Mouse (Mus musculus): Measurements from ENCODE around the gene Gtf2a2. TPM values are rescaled to one million over a fixed set of nuclear protein-coding genes. Genes with fewer than 3 reads are reported as not detected.
A peak's percentile ranks its signal among the peaks of the same experiment; 100 is the strongest.

Gtf2a2 gene
- 177 and 182 TPM in 2 replicates for polyA plus RNA-seq (2015; fragmentation: Nextera tagmentation; extraction: Ambion mirVana)

DNA sequence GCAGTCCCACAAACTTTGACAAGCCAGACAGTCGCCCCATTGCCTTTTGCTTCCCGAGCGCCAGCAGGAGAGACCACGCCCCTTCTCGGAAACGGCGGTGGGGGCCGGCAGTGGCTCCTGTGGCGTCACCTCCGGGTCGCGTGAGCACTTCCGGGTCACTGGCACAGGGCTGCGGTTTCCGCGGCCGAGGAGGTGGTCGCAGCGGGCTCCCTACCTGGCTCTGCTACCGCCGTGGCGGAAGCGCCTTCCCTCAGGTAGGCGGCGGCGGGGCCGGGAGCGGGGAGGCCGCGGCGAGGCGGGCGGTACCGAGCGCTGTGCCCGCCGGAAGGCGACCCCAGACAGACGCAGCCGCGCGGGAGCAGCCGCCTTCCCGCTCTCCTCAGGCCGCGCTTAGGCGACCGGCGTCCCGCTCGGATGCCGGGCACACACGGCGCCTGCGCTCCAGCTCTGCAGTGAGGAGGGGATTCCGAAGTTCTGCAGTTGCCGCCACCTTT is at the start of gene Gtf2a2:
Gene Gtf2a2, plus strand, starts transcription at position 143 of the 494 bp plus-strand sequence.
- H3K9ac ChIP-seq, result peak within 1 kb of the TSS; percentile 85
- H3K27me3 ChIP-seq (replicated peaks), result no peaks in the 10 kb centered on the region
- peaks cover 9% of the 10 kb centered on the region; the same call in 1 of the 2 replicates for H3K4me1 ChIP-seq (replicated peaks)
- peak within 1 kb of the TSS; percentile 86 for H3K4me3 ChIP-seq (replicated peaks)
- peak within 1 kb of the TSS; percentile 70 for H3K4me2 ChIP-seq (replicated peaks)
- H3K36me3 ChIP-seq, result peaks cover 18% of the 10 kb centered on the region
- WGBS, result under 1% methylated on average over 57 of the region's 57 CpGs
- peak within 1 kb of the TSS; percentile 83 for H3K27ac ChIP-seq
- no peaks in the 10 kb centered on the region for H3K9me3 ChIP-seq
- peak; percentile 98 for ATAC-seq

- Histone ChIP-seq H3K27me3 (replicated peaks) (no peaks in the 10 kb centered on the region), H3K27ac (no peak overlapping the region), H3K36me3 (no peaks in the 10 kb centered on the region), H3K4me3 (replicated peaks) (no peak overlapping the region), H3K9me3 (no peaks in the 10 kb centered on the region), H3K4me2 (replicated peaks) (no peak overlapping the region), H3K4me1 (replicated peaks) (no peaks in the 10 kb centered on the region), H3K9ac (no peak overlapping the region)
- ATAC-seq, result no peak
- WGBS, result 66% methylated on average over 3 of the region's 3 CpGs
Measured at GRCm38 (mm10) chr9:69964370-69964769, 48.0 kb upstream of the Gtf2a2 start.

DNA sequence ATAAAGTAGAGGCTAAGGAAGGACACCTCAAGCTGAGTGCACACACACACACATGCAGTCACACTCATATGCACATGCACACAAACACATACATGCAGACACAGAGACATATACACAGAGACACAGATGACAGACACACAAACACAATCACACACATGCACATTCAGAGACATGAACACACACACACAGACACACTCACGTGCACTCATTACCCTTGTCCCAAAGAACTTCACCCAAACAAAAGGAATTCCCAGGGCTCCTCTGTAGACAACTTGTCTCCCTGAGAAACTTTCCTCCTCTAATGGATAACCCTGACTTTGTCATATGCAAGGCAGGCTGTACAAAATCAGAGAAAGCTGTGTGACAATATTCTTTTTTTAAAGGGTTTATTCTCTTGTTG is 26.8 kb upstream of the Gtf2a2 start:
- Histone ChIP-seq H3K27ac (no peak overlapping the region), H3K4me1 (replicated peaks) (peaks cover 2% of the 10 kb centered on the region), H3K4me2 (replicated peaks) (no peak overlapping the region), H3K27me3 (replicated peaks) (no peaks in the 10 kb centered on the region), H3K9me3 (no peaks in the 10 kb centered on the region), H3K4me3 (replicated peaks) (no peak overlapping the region), H3K9ac (no peak overlapping the region), H3K36me3 (no peaks in the 10 kb centered on the region)
- 74% methylated on average over 1 of the region's 1 CpGs for WGBS
- no peak for ATAC-seq

- no peaks in the 10 kb centered on the region for H3K9me3 ChIP-seq
- no peak for ATAC-seq
- no peak overlapping the region for H3K27ac ChIP-seq
- no peaks in the 10 kb centered on the region for H3K27me3 ChIP-seq (replicated peaks)
- H3K4me3 ChIP-seq (replicated peaks), result no peak overlapping the region
- no peak overlapping the region for H3K9ac ChIP-seq
- no peaks in the 10 kb centered on the region for H3K36me3 ChIP-seq
- WGBS, result 74% methylated on average over 10 of the region's 10 CpGs
- H3K4me2 ChIP-seq (replicated peaks), result no peak overlapping the region
- H3K4me1 ChIP-seq (replicated peaks), result peaks cover 7% of the 10 kb centered on the region
Measured at GRCm38 (mm10) chr9:69986063-69986462, 26.3 kb upstream of the Gtf2a2 start.

DNA sequence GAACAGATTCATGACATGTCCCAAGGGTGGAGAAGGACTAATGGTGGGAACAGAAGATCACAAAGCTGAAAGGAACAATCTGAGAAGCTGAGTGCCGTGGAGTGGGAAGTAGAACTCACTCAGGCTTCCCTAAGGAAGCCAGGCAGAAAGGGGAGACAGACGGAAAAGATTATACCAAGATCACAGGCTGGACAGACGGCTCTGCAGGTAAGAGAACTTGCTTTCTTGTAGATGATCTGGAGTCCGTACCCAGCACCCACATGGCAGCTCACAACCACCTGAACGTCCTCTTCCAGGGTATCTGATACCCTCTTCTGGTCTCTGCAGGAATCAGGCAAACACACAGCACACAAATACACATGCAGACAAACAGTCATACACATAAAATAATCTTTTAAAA is 25.8 kb upstream of the Gtf2a2 start:
- Histone ChIP-seq H3K4me2 (replicated peaks) (no peak overlapping the region), H3K27me3 (replicated peaks) (no peaks in the 10 kb centered on the region), H3K36me3 (no peaks in the 10 kb centered on the region), H3K9ac (no peak overlapping the region), H3K9me3 (no peaks in the 10 kb centered on the region), H3K4me1 (replicated peaks) (peaks cover 7% of the 10 kb centered on the region), H3K4me3 (replicated peaks) (no peak overlapping the region), H3K27ac (no peak overlapping the region)
- 85% methylated on average over 5 of the region's 5 CpGs for WGBS
- ATAC-seq, result no peak

DNA sequence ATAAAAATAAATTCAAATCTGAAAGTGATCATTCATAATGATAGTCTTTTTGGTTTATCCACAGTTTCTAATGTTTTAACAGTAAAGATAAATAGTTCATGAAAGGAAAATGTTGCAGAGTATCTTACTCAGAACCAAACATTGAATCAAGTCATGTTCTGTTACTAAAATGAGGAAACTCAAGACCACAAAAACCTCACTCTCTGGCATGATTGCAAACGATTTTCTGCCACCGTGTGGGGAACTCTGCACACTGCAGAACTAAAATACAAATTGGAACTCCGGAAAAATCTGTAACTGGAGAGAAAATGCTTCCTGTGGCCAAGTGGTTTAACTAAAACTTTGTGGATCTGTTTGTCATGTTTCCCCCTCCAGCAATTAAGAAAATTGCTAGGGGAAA is 24.8 kb upstream of the Gtf2a2 start:
- no peak overlapping the region for H3K27ac ChIP-seq
- H3K27me3 ChIP-seq (replicated peaks), result no peaks in the 10 kb centered on the region
- no peak overlapping the region for H3K9ac ChIP-seq
- no peaks in the 10 kb centered on the region for H3K9me3 ChIP-seq
- H3K4me2 ChIP-seq (replicated peaks), result no peak overlapping the region
- ATAC-seq, result no peak
- H3K36me3 ChIP-seq, result no peaks in the 10 kb centered on the region; the same call in 1 of the 2 replicates
- 2% methylated on average over 3 of the region's 3 CpGs for whole genome bisulfite sequencing
- no peak overlapping the region for H3K4me3 ChIP-seq (replicated peaks)
- peaks cover 14% of the 10 kb centered on the region for H3K4me1 ChIP-seq (replicated peaks)

DNA sequence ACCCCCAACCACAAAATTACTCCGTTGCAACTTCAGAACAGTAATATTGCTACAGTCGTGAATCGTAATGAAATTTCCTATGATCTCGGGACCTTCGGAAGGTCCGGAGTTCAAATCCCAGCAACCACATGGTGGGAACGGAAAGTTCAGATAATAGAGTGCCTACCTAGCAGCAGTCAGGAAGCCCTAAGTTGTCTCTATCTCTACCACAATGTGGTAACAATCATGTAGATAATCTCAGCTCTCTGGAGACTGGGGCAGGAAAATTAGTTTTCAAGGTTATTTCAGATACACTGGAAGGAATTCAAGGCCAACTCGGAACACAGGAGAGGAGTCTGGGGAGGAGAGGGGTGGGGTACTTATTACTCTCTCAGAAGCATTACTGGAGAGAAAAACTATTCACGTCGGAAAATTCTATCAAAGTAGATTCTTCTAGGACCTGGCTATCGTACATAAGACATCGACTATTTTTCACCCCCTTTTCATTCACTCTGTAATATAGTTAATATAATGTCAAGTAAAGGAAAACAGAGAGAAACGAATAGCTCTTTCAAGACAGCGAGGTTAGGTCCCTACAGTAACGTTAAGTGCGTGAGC is 23.5 kb upstream of the Gtf2a2 start:
- H3K9me3 ChIP-seq, result no peaks in the 10 kb centered on the region
- no peaks in the 10 kb centered on the region for H3K27me3 ChIP-seq (replicated peaks)
- peak overlapping the region; percentile 61 for H3K4me2 ChIP-seq (replicated peaks)
- peaks cover 19% of the 10 kb centered on the region for H3K4me1 ChIP-seq (replicated peaks)
- peak; percentile 29 for ATAC-seq
- peak overlapping the region; percentile 42; the same call in 1 of the 2 replicates for H3K27ac ChIP-seq
- H3K36me3 ChIP-seq, result no peaks in the 10 kb centered on the region; the same call in 1 of the 2 replicates
- WGBS, result 36% methylated on average over 16 of the region's 16 CpGs
- H3K4me3 ChIP-seq (replicated peaks), result peak overlapping the region; percentile 73
- H3K9ac ChIP-seq, result peak overlapping the region; percentile 90

DNA sequence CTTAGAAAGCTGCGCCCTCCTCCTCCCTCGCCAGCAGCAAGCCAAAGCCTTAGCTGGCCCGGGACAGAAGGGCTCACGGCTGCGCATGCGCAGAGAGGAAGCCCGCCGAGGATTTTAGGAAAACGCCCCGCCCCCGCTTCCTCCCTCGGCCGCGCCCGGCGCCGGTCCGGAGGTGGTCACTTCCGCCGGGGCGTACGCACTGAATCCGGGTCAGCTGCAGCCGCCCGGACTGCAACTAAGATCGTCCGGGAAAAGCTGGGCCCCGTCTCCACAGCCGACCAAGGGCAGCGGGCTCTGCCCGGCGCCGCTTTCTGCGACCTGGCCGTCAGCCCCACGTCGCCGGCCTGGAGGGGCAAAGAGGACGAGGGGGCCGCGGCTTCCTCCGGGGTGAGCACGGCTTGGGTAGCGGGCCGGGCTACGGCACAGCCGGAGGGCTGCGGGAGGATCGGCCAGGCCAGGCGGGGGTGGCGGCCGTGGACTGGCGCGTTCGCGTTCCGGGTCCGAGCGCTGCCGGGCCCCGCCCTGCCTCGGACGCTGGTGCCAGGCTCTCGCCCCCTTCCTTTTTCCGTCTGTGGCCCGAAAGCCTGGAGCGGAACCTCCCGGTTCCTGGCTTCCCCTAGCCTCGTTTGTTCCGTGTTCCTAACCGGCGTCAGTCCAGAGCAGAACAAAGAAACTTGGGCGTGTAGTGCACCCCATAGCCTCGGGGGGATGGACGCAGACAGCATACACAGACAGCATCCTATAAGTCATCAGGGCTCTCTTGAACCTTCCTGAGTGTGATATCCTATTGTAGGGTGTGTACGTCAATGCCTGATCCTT is 22.8 kb upstream of the Gtf2a2 start, which contains the start of gene Bnip2:
Gene Bnip2, plus strand, starts transcription at position 164 of the 819 bp plus-strand sequence.
- peak; percentile 95 for ATAC-seq
- WGBS, result under 1% methylated on average over 76 of the region's 76 CpGs
- Histone ChIP-seq H3K4me3 (replicated peaks) (peak within 1 kb of the TSS; percentile 73), H3K9ac (peak within 1 kb of the TSS; percentile 90), H3K4me1 (replicated peaks) (peaks cover 19% of the 10 kb centered on the region), H3K27me3 (replicated peaks) (no peaks in the 10 kb centered on the region), H3K9me3 (no peaks in the 10 kb centered on the region), H3K4me2 (replicated peaks) (peak within 1 kb of the TSS; percentile 61), H3K36me3 (no peaks in the 10 kb centered on the region; the same call in 1 of the 2 replicates), H3K27ac (peak within 1 kb of the TSS; percentile 91)

- Histone ChIP-seq H3K9ac (no peak overlapping the region; the same call in 1 of the 2 replicates), H3K27me3 (replicated peaks) (no peaks in the 10 kb centered on the region), H3K4me1 (replicated peaks) (peaks cover 19% of the 10 kb centered on the region), H3K4me3 (replicated peaks) (peak overlapping the region; percentile 73), H3K4me2 (replicated peaks) (peak overlapping the region; percentile 61), H3K27ac (no peak overlapping the region), H3K9me3 (no peaks in the 10 kb centered on the region), H3K36me3 (no peaks in the 10 kb centered on the region; the same call in 1 of the 2 replicates)
- ATAC-seq, result no peak
- WGBS, result 18% methylated on average over 5 of the region's 5 CpGs
Measured at GRCm38 (mm10) chr9:69990346-69990745, 22.0 kb upstream of the Gtf2a2 start.

GRCm38 (mm10) chr9:69992841-69993277 is 19.5 kb upstream of the Gtf2a2 start:
- H3K4me3 ChIP-seq (replicated peaks), result no peak overlapping the region
- no peaks in the 10 kb centered on the region for H3K27me3 ChIP-seq (replicated peaks)
- no peak overlapping the region; the same call in 1 of the 2 replicates for H3K27ac ChIP-seq
- no peak overlapping the region for H3K4me2 ChIP-seq (replicated peaks)
- 59% methylated on average over 5 of the region's 5 CpGs for WGBS
- no peak for ATAC-seq
- H3K36me3 ChIP-seq, result peaks cover 9% of the 10 kb centered on the region; the same call in 1 of the 2 replicates
- no peak overlapping the region for H3K9ac ChIP-seq
- H3K9me3 ChIP-seq, result no peaks in the 10 kb centered on the region
- H3K4me1 ChIP-seq (replicated peaks), result peaks cover 19% of the 10 kb centered on the region

DNA sequence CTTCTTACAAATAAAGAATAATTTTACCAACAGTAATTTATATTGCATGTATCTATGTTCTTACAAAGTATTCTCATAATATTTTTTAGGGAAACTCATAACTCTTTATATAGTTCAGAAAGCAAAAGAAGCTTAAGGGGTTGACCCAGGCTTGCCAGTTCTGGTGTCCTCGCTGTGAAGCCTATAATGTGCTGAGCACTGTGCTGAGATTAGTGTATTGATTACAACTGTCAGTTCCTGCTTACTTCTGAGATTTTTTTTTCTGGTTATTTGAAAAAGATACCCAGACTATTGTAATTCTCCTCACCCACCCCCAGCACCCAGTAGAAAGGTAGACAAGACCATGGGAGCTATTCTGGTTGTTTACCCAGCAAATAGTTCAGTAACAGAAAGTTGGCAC is 18.9 kb upstream of the Gtf2a2 start:
- peaks cover 19% of the 10 kb centered on the region for H3K4me1 ChIP-seq (replicated peaks)
- ATAC-seq, result no peak
- H3K36me3 ChIP-seq, result peaks cover 11% of the 10 kb centered on the region
- no peak overlapping the region for H3K4me2 ChIP-seq (replicated peaks)
- WGBS, result 60% methylated on average over 1 of the region's 1 CpGs
- H3K4me3 ChIP-seq (replicated peaks), result no peak overlapping the region
- no peaks in the 10 kb centered on the region for H3K27me3 ChIP-seq (replicated peaks)
- H3K9ac ChIP-seq, result no peak overlapping the region
- no peaks in the 10 kb centered on the region for H3K9me3 ChIP-seq
- H3K27ac ChIP-seq, result no peak overlapping the region

DNA sequence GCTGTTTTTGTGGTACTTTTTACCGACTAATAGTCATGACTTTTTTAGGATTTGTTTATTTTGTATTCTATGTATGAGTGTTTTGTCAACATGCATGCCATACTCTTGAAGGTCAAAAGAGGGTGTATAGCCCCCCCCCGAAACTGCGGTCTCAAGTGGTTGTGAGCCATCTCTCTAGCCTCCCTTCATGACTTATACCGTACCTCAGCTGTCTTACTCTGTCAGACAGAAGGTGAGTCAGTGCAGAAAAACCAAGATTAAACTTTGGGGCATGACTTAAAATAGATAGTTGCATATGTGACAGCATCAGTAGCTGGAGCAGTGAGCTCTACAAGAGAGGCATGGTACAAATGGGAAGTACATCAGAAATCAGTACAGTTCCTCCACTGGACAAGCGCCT is 17.8 kb upstream of the Gtf2a2 start:
- H3K4me3 ChIP-seq (replicated peaks), result no peak overlapping the region
- H3K27ac ChIP-seq, result no peak overlapping the region
- 93% methylated on average over 5 of the region's 5 CpGs for WGBS
- H3K9me3 ChIP-seq, result no peaks in the 10 kb centered on the region
- no peak overlapping the region for H3K4me2 ChIP-seq (replicated peaks)
- peaks cover 19% of the 10 kb centered on the region for H3K4me1 ChIP-seq (replicated peaks)
- H3K9ac ChIP-seq, result no peak overlapping the region
- no peak for ATAC-seq
- H3K27me3 ChIP-seq (replicated peaks), result no peaks in the 10 kb centered on the region
- peaks cover 21% of the 10 kb centered on the region for H3K36me3 ChIP-seq
